Mouse (Mus musculus) c-Kit-positive CD71-positive TER-119-positive erythroid progenitor cells, embryonic 14.5 days (primary cell): ENCODE measurements around the gene Pafah1b2.

ENCODE experiments used
- DNase-seq: peaks from one replicate; pipeline ENCODE4 v3.0.0-alpha.2; 2013; ENCODE audit warnings: low spot score

The Pafah1b2 gene

DNA sequence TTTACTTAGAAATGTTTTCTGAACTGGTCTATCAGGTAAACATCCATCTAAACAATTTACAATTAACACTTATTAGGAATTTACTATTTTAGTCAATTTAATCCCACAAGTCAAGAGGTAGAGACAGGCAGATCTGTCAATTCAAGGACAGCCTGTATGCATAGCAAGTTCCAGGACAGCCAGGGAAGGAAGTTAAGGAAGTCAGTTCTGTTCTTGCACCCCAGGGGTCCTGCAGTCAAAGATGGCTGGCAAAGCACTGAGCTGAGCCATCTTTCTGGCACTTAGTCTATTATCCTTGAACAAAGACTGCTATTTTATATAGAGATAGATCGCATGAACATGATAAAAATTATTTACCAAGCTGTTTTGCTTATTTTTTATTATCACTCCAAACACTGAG lies 31.9 kb downstream of the Pafah1b2 start:
- DNase-seq = no peak

DNA sequence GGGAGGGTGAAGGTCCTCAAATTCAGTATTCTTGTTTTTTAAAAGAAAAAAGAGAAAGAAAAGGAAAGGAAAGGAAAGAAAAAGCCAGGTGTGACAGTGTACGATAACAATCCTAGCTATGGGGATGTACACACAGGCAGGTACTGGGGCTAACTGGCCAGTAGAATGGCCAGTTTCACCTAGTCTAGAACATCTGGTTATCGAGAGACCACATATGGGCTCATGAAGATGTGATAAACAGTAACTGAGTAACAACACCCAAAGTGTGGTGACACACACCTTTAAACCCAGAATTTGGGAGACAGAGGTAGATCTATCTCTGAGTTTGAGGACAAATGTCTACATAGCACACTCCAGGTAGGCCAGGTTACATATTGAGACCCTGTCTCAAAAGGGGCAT lies 32.7 kb downstream of the Pafah1b2 start:
- peak; percentile 27 for DNase-seq

- no peak for DNase-seq
These were observed 35.6 kb downstream of the Pafah1b2 start for GRCm38 (mm10) chr9:45976884-45977283.

DNA sequence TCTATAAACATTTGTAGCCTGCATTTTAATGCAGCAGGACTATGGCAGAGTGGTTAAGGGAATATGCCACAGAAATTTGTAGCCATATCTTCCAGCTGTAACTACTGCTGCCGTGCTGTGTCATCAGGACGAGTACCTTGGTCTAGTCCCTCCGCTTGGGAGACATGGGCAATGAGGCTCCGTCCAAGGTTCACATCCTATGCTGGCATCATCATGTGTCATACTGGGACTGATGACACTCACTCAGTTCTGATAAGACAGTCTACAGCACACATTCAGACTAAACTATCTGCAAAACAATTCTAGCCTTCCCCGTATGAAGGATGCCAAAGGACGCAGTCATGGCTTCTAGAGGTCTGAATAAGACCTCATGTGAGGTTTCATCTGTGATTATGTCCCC lies 48.9 kb downstream of the Pafah1b2 start:
- DNase-seq = no peak

- no peak for DNase-seq
These were observed 50.6 kb downstream of the Pafah1b2 start for GRCm38 (mm10) chr9:45961855-45962254.

DNA sequence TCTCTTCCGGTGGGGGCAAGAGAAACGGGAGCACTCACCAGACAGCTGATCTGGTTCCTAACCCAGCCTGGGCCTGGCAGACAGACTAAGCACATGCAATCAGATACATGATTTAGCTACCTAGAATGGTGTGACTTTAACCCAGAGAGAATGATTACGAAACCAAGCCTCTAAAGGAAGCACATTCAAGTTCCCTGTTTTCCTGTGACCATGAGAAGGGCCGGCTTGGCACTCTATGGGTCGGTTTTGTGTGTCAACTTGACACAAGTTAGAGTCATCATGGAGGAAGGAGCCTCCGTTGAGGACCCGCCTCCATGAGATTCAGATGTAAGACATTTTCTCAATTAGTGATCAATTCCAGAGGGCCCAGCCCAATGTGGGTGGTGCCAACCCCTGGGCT lies 52.8 kb downstream of the Pafah1b2 start:
- no peak for DNase-seq

GRCm38 (mm10) chr9:45958851-45959250 lies 53.6 kb downstream of the Pafah1b2 start:
- no peak for DNase-seq

DNA sequence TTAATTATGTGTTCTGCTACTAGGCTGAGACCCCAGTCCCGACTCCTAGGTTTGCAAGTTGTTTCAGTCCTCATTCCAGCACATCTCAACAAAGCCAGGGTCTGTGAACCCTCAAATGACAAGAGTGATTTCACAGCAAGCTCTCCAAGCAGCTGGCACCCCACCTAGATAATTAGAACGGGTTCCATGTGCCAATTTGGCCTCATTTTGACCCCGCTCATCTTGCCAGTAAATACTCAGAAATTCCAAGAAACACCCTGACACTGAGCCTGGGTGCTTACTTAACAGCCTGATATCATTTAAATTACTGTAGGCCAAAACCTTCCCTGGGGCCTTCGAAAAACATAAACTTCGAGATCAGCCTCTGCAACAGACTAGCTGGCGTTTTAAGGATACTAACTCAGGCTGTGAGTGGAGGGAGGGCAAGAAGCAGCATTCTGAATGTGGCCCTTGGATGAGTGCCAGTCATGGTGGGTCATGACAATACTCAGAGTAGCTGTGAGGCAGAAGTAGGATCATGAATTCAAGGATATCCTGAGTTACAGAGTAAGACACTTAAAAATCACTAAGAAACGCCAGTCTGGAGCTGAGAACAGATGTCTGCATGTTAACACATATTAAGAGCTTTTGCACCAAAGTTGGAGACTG lies 54.3 kb downstream of the Pafah1b2 start:
- DNase-seq = no peak

DNA sequence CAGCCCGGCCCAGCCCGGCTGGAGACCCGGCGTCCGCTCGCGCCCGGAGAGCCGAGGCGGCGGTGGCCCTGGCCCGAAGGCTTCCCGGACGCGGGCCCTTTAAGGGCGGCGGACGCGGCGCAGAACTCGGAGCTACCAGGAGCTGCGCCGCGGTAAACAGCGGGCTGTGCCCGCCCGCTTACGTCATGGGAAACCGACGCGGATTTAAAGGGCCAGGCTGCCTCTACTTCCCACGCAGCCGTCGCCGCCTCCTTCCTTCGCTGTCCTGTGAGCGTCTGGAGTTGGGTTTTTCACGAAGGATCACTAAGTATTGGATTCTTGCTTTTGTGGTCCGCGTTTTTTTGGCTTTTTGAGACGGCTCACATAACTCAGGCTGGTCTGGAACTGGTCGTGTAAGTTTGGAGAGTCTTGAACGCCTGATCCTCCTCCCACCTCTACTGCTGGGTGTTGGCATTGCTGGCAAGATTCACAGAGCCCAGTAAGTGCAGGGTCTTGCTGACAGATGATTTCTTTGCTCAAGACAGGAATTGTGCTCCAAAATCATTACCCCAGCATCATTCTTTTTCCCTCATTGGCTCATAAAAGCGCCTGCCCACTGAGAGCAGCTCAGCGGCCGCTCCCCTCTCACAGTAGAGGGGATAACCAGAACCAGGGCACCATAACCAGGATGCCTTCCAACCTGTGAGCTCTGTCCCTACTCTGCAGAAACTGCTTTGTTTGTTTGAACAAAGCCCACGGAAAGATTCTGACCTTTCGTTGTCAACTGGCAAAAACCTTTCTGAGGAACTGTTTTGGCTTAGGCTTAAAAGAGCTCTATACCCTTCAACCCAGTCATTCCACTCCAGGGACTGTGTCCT lies 57.2 kb downstream of the Pafah1b2 start, which contains the start of gene Sidt2:
Gene Sidt2 (minus strand): TSS at position 152 of the 857 bp plus-strand sequence.
- peak; percentile 77 for DNase-seq

- peak; percentile 44 for DNase-seq
These were observed 58.0 kb downstream of the Pafah1b2 start for GRCm38 (mm10) chr9:45954294-45955106.

DNA sequence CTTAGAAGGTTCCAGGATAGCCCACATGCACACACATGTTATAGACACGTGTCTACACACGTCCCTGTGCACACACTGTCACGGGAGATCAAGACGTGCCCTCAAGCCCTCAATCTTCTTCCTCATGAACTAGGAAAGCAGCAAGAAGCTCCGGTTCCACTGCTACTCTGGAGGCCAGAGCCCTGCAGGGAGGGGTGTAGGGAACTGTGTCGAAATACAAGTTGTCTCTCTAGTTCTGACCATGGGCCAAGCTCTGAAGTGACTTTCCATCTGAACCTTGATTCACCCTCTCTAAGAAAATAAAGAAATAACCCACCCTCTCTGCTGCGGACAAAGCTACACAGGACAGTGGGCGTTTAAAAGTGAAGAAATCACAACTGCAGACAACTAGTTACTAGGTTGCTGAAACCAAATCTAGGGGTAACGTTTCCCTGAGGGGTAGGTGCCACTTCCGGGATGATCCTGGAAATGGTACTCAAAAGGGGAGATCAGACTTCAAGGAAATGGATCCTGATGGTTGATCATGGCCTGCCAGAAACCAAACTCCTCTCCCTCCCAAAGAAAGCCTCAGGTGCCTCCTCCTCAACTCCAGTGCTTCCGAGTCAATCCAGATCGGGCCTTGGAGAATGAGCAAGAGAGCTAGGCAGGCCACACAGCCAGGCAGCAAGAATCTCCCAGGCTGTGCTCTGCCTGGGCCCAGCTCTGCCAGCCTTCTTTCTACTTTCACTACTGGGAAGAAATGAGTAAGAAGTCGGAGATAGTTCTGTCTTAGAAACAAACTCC lies 58.8 kb downstream of the Pafah1b2 start:
- no peak for DNase-seq

GRCm38 (mm10) chr9:45952890-45953289 lies 59.6 kb downstream of the Pafah1b2 start:
- DNase-seq = no peak

GRCm38 (mm10) chr9:45952057-45952456 lies 60.4 kb downstream of the Pafah1b2 start:
- DNase-seq = no peak

DNA sequence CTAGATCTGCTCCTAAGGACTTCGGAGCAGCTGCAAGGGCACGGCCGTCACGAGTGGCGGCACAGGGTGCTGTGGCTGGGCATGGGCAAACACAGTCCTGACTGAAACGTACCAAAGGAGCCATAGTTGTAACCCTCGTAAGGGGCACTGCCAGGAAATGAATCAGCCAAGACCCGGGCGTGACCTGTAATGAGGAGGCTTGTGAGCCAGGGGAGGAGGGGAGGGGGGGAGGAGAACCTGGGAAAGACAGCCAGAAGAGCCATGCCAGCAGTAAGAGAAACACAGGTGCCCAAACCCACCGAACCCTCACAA lies 65.7 kb downstream of the Pafah1b2 start:
- DNase-seq = no peak

DNA sequence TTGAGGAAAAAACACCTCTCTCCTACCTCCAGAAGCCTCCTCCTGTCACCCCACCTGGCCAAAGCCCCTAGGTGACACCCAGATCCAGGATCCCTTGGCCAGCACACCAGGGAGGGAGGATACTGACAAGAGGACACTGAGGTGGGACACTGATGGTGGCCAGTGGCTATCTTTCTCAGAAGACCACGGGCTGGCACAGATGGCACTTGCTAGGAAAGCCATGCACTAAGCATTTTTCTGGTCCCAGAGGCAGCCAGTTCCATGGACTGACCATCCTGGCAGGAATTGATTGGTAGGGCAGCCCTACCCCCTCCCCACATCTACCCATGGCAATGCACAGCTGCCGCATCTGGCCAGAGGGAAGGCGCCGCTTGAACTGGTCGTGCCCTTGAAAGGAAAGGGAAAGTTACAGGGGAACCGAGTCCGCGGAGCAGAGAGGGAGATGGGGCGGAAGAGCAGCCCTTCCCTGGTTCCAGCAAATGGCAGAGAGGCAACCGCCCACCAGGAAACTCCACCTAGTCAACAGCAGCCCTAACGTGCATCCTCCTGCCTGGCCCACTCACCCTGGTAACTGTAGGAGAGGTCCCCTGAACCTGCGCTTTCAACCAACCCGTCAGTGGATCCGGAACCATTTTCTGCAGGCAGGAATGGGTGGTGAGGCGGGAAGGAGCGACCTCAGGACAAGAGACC lies 66.2 kb downstream of the Pafah1b2 start:
- DNase-seq = no peak

DNA sequence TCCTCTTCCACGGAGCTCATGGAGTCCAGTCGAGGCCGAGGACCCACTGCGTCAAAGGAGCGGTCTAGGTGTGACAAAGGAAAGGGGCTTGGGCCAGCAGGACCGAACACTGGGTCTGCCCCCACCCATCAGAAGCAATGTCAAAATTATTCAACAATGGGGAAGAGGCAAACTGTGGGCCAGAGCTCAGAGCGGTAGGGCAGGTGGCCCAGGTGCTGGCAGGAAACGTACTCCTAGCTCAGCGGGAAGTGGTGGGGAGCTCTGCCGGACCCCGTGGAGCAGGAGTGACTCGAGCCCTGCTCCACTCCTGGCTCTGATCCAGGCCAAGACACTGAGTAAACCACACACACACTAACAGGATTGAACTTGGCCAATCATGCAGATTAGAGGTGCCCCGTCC lies 66.8 kb downstream of the Pafah1b2 start:
- no peak for DNase-seq

DNA sequence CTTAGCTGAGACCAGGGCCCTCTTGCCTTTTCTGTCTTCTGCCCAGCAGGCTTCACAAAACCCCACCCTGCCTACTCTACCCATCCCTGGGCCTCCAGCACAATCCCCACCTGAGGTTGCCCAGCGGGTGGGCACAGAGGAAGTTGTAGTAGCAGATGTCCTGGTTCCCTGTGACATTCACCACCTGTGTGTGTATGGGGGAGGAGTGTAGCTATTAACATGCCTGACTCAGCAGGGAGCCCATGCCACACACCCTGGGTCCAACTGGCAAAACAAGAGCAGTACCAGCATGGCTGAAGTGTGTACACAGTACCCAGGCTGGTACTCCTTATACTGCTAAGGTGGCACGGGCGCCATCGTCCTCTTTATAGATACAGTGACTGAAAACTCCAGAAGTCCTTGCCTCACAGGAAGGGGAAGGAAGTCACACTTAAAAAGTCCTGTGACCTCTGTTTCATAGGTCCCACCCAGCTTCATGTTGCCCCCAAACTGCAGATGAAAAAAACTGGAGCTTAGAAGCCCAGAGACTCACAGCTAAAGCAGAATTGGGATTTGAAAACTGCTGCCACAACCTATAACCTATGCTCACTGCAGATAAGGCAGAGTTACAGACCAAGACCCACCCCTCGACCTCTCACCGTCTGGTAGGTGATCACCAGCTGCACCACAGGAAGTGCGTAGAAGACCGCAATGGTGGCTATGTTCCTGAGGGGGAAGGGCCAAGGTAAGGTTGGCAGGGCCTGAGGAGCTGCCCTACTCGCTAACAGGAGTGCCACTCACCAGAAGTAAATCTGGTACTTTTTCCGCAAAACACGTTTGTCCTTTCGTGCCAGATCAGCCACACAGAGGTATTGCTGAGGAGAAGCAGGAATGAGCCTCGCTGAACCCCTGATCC lies 67.7 kb downstream of the Pafah1b2 start:
- DNase-seq = no peak

DNA sequence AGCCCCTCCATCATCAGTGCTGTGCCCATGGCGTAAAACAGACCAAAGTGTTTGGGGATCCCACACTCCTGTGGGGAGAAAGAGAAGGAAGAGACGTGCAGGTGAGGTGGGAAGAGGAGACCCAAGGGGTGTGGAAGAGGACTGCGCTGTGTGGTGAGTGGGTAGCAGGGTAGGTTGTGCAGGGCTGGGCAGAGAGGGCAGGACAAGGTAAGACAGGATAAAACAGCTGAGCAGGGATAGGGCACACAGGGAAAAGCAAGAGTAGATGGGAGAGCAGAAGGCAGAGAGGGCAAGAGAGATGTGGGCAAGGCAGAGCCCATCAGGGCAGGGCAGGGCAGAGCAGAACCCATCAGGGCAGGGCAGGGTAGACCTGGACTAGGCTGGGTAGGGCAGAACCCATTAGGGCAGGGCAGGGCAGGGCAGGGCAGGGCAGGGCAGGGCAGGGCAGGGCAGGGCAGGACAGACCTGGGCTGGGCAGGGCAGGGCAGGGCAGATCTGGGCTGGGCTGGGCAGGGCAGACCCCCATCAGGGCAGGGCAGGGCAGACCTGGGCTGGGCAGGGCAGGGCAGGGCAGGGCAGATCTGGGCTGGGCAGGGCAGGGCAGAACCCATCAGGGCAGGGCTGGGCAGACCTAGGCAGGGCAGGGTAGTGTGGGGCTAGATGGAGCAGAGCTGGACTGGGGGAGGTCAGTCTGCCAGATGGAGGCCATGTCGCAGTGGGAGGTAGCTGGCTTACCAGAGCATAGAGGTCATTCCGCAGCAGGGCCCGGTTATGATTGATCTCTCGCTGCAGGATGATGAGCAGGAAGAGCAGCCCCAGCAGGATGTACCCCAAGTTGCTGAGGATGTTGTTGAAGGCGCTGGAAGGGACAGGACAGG lies 68.6 kb downstream of the Pafah1b2 start:
- DNase-seq = no peak

DNA sequence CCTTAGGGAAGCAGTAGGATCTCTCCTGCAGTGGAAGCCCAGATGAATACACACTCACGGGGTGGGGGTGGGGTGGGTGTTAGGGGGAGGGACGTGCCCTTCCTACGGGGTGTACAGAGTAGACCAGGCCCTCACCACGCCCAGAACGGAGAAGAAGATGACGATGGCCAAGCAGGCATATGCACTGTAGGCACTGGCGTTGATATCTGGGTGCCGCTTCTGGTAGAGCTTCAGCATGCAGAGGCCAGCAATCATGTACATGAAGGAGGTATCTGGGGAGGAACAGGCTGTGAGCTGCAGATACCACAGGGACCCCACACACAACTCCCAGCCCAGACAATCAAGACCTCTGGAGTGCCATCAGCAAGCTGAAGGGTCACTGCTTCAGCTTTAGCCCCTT lies 69.6 kb downstream of the Pafah1b2 start:
- DNase-seq = peak; percentile 35
